Mouse (Mus musculus): ENCODE measurements around the gene Hook2.

DNA sequence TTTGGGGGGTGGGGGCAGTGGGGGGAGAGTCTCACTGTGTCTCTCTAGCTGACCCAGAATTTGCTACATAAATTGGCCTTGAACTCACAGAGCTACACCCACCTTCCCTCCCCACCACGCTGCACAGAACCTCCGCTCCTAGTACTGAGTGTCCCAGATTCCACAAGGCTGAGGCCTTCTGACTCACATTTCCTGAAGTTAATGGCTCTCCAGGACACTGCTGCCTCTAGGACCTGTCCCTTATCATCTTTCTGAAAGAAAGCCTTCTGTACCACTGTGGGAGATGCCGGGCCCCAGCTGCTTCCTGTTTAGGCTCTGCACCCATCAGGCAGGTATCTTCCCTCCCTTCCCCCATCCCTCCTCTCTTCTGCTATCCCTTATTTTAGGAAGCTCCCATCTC, 23.8 kb upstream of the Hook2 start:
- TF ChIP-seq POLR2A (IDR thresholded peaks at IDR 0.05; ENCODE audit: low read depth, low read length) (no peak), CTCF (IDR thresholded peaks at IDR 0.05; ENCODE audit: extremely low read depth, insufficient read depth, insufficient read length, insufficient replicate concordance) (no peak)
